18 mouse cellular contexts compared by ENCODE assay signal in genomic region chr4:141219583-141220213, GRCm38 (mm10). TPM values are rescaled to one million over a fixed set of nuclear protein-coding genes. Genes with fewer than 3 reads are reported as not detected.
DNase-seq lines count a peak whose midpoint lies in the region; ATAC-seq and TF ChIP-seq lines count a peak whose summit lies in the region.
"Had no signal": no experiment of that assay in that cellular context is flagged by ENCODE, and none has a peak within 500 bp of the region (broad histone marks: within the 10 kb centered on the region; RNA-seq: fewer than 3 reads in every experiment).

No protein-coding gene starts in this region.

- peak; percentile 44 for DNase-seq in gastrocnemius, adult 2 months
- DNase-seq in gastrocnemius, adult 8-10 months (ENCODE audit: low spot score in 2 of 2): no peak
- DNase-seq in adrenal gland, postnatal 36 days: peak; percentile 15 to 42
- no peak for DNase-seq in stomach, postnatal 0 days (ENCODE audit: low spot score)
- no peak for DNase-seq in urinary bladder, postnatal 36 days (ENCODE audit: low spot score in 2 of 2)
- DNase-seq: cerebellum, adult 11-12 months; gastrocnemius, postnatal 25 days; kidney, adult 9 months; kidney, postnatal 4 days; lung, adult 2 months; lung, postnatal 36 days; thymus, adult 2 months had no signal

- H3K9me3 ChIP-seq in midbrain, embryonic 13.5 days: no peaks in the 10 kb centered on the region
- no peaks in the 10 kb centered on the region for H3K9me3 ChIP-seq in midbrain, embryonic 16.5 days (replicated peaks; ENCODE audit: control insufficient read depth, low read length, poor library complexity, severe bottlenecking)
- H3K9me3 ChIP-seq in stomach, postnatal 0 days (ENCODE audit: control insufficient read depth, low read length): no peaks in the 10 kb centered on the region
- H3K9me3 ChIP-seq: embryonic facial prominence, embryonic 12.5 days; limb, embryonic 15.5 days; midbrain, embryonic 10.5 days had no signal

- H3K27ac ChIP-seq in gastrocnemius, adult 2 months: no peak overlapping the region
- H3K27ac ChIP-seq in midbrain, embryonic 13.5 days: no peak overlapping the region
- no peak overlapping the region for H3K27ac ChIP-seq in midbrain, embryonic 16.5 days (ENCODE audit: low read length)
- no peak overlapping the region for H3K27ac ChIP-seq in stomach, postnatal 0 days (replicated peaks)
- H3K27ac ChIP-seq: embryonic facial prominence, embryonic 12.5 days; limb, embryonic 15.5 days; midbrain, embryonic 10.5 days had no signal

- intact Hi-C loops in gastrocnemius, adult 2 months (cut with DNase I): no loop called here

- peaks cover 3% of the 10 kb centered on the region for H3K4me1 ChIP-seq in midbrain, embryonic 13.5 days (replicated peaks)
- peaks cover 2% of the 10 kb centered on the region for H3K4me1 ChIP-seq in midbrain, embryonic 16.5 days (ENCODE audit: control insufficient read depth, insufficient read depth, low read length)
- H3K4me1 ChIP-seq in stomach, postnatal 0 days (replicated peaks; ENCODE audit: control insufficient read depth, insufficient read depth): no peaks in the 10 kb centered on the region
- H3K4me1 ChIP-seq: limb, embryonic 15.5 days had no signal

- no peak for TF ChIP-seq EP300 in stomach, postnatal 0 days (optimal IDR thresholded peaks at IDR 0.05)

- TF ChIP-seq CTCF in gastrocnemius, adult 2 months (IDR thresholded peaks at IDR 0.05): no peak
- no peak for TF ChIP-seq CTCF in stomach, postnatal 0 days (IDR thresholded peaks at IDR 0.05; ENCODE audit: low read depth)

- H3K4me2 ChIP-seq in midbrain, embryonic 13.5 days (replicated peaks): no peak overlapping the region
- H3K4me2 ChIP-seq in midbrain, embryonic 16.5 days (ENCODE audit: low read length): no peak overlapping the region
- H3K4me2 ChIP-seq in stomach, postnatal 0 days (replicated peaks; ENCODE audit: low read depth): no peak overlapping the region
- H3K4me2 ChIP-seq: embryonic facial prominence, embryonic 12.5 days; limb, embryonic 15.5 days had no signal

- ATAC-seq in midbrain, embryonic 13.5 days: 0 out of 2 replicates have a peak, but pooled peaks have one; percentile 20
- no peak for ATAC-seq in midbrain, embryonic 16.5 days
- ATAC-seq in stomach, postnatal 0 days (ENCODE audit: low FRiP score, low TSS enrichment): peak; percentile 45; the same call in 1 of the 2 replicates
- ATAC-seq: inflammation-experienced regulatory T-cells, adult 6 months had no signal

- no peak overlapping the region for H3K4me3 ChIP-seq in gastrocnemius, adult 2 months
- H3K4me3 ChIP-seq in midbrain, embryonic 13.5 days (replicated peaks): no peak overlapping the region
- H3K4me3 ChIP-seq in midbrain, embryonic 16.5 days (ENCODE audit: low read depth, low read length): no peak overlapping the region
- H3K4me3 ChIP-seq in stomach, postnatal 0 days (ENCODE audit: low read depth, low read length): no peak overlapping the region
- H3K4me3 ChIP-seq: embryonic facial prominence, embryonic 12.5 days; limb, embryonic 15.5 days; midbrain, embryonic 10.5 days had no signal

- no peak overlapping the region for H3K9ac ChIP-seq in midbrain, embryonic 13.5 days (replicated peaks)
- no peak overlapping the region for H3K9ac ChIP-seq in midbrain, embryonic 16.5 days (ENCODE audit: low read depth, low read length)
- no peak overlapping the region for H3K9ac ChIP-seq in stomach, postnatal 0 days (ENCODE audit: low read length)
- H3K9ac ChIP-seq: embryonic facial prominence, embryonic 12.5 days; limb, embryonic 15.5 days had no signal

- H3K36me3 ChIP-seq in midbrain, embryonic 13.5 days: peaks cover 17% of the 10 kb centered on the region
- no peaks in the 10 kb centered on the region for H3K36me3 ChIP-seq in midbrain, embryonic 16.5 days (ENCODE audit: control insufficient read depth, insufficient read depth, low read length)
- H3K36me3 ChIP-seq in stomach, postnatal 0 days (ENCODE audit: control insufficient read depth, insufficient read depth, low read length): no peaks in the 10 kb centered on the region

- H3K27me3 ChIP-seq in midbrain, embryonic 13.5 days: no peaks in the 10 kb centered on the region
- no peaks in the 10 kb centered on the region for H3K27me3 ChIP-seq in midbrain, embryonic 16.5 days (ENCODE audit: control insufficient read depth, insufficient read depth, low read depth, low read length)
- no peaks in the 10 kb centered on the region for H3K27me3 ChIP-seq in stomach, postnatal 0 days (ENCODE audit: control insufficient read depth, insufficient read depth, low read length)
- H3K27me3 ChIP-seq: embryonic facial prominence, embryonic 12.5 days; limb, embryonic 15.5 days had no signal

- WGBS in midbrain, embryonic 13.5 days: 91% methylated on average over 20 of the region's 20 CpGs
- WGBS in midbrain, embryonic 16.5 days: 87% methylated on average over 20 of the region's 20 CpGs
- WGBS in stomach, postnatal 0 days: 90% methylated on average over 20 of the region's 20 CpGs

RNA-seq across cellular contexts. Expression of gene Rsg1, which starts 5.9 kb away (rescaled TPM):
- total RNA-seq in gastrocnemius, adult 2 months (2021): not detected
- 1 to 10 TPM in 1 of 4 experiments, not detected in 3; 1.4 TPM for total RNA-seq in gastrocnemius, adult 8-10 months (2022)
- polyA plus RNA-seq in midbrain, embryonic 13.5 days (2015; fragmentation: Nextera tagmentation; extraction: Ambion mirVana): 6.4 and 8.9 TPM in 2 replicates
- 7.9 and 10.5 TPM in 2 replicates for polyA plus RNA-seq in midbrain, embryonic 16.5 days (2015; fragmentation: Nextera tagmentation; extraction: Ambion mirVana)
- total RNA-seq in adrenal gland, postnatal 36 days (2021): 1 to 10 TPM in 1 of 2 experiments, under 1 TPM in 1; 0.96 to 1.2 TPM
- polyA plus RNA-seq in stomach, postnatal 0 days (2015; fragmentation: Nextera tagmentation; extraction: Ambion mirVana): 1.8 and 2.3 TPM in 2 replicates

RNA-seq across cellular contexts. Expression of gene Arhgef19, which starts 19.6 kb away (rescaled TPM):
- under 1 TPM; 0.31 to 0.33 TPM for total RNA-seq in gastrocnemius, adult 2 months (2021)
- 1 to 10 TPM in 1 of 4 experiments, under 1 TPM in 3; 0.10 to 1.1 (median 0.22) TPM for total RNA-seq in gastrocnemius, adult 8-10 months (2022)
- polyA plus RNA-seq in midbrain, embryonic 13.5 days (2015; fragmentation: Nextera tagmentation; extraction: Ambion mirVana): 0.93 and 0.98 TPM in 2 replicates
- polyA plus RNA-seq in midbrain, embryonic 16.5 days (2015; fragmentation: Nextera tagmentation; extraction: Ambion mirVana): 1.1 and 1.3 TPM in 2 replicates
- 10 to 100 TPM; 31.2 to 75.4 TPM for total RNA-seq in adrenal gland, postnatal 36 days (2021)
- polyA plus RNA-seq in stomach, postnatal 0 days (2015; fragmentation: Nextera tagmentation; extraction: Ambion mirVana): 6.6 and 9.2 TPM in 2 replicates
- polyA plus RNA-seq: inflammation-experienced regulatory T-cells, adult 6 months had no signal

Comparison
In these comparisons a context has a peak if more than half of its experiments do, and no peak if none do; other contexts are left out.
1. DNase-seq: peak in gastrocnemius, adult 2 months (single experiment) and adrenal gland, postnatal 36 days (2 of 2); none in gastrocnemius, adult 8-10 months (0 of 2), stomach, postnatal 0 days (single experiment) and urinary bladder, postnatal 36 days (0 of 2).
2. RNA of gene Arhgef19, which starts 19.6 kb away (total RNA-seq): 31.2 to 75.4 TPM in adrenal gland, postnatal 36 days; 0.31 to 0.33 TPM in gastrocnemius, adult 2 months and 0.10 to 1.1 TPM in gastrocnemius, adult 8-10 months; every median in the first group is over 10 times any median in the second.